Mouse (Mus musculus): Measurements from ENCODE around the gene Mfsd9. TPM values are rescaled to one million over a fixed set of nuclear protein-coding genes. Genes with fewer than 3 reads are reported as not detected.
A peak's percentile ranks its signal among the peaks of the same experiment; 100 is the strongest.

Gene Mfsd9
- polyA plus RNA-seq (2012; rRNA removed), result 2.8 and 2.9 TPM in 2 replicates

DNA sequence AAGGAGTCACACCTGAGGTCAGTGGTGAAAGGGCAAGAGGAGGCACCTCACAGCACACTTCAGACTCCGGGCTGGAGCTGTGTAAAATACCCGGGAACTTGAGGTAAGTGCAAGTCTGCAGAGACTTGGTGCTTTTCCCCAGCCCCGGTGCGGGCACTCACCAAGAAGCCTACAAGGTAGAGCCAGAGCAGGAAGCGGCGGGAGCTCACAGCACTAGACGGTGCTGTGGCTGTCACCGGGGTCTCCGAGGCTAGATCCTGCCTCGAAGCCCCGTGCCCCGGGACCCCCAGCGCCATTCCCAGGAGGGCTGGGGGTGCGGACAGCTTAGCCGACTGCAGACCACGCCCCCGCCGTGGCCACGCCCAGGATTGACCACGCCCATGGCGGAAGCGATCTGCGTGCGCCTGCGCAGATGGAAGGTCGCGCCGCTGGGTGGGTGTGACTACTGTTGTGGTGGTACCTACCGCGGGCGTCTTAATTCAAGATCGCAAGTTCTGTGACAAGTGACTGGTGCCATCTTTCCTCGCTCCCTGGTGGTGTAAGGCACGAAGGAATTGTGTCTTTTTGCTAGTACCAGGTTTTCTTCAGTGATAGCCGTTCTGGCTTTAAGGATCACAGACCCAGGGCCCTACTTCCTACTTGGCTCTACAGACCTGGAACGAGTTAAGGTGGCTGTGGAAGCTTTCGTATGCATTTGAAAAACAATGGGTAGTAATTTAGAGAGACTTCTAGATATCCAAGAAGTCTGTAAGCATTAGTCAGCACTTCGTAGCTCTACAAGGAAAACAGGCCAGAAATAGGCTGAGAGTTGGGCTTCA lies at the start of gene Mfsd9:
Gene Mfsd9 (minus strand): TSS at position 364 of the 818 bp plus-strand sequence.
- H3K27ac ChIP-seq (ENCODE audit: insufficient read depth, low read length), result no peak within 1 kb of the TSS
- H3K4me3 ChIP-seq (ENCODE audit: insufficient read depth, low read length), result peak within 1 kb of the TSS; percentile 86
- no peaks in the 10 kb centered on the region; the same call in 1 of the 2 replicates for H3K4me1 ChIP-seq (ENCODE audit: control insufficient read depth, insufficient read depth, low read length)
- TF ChIP-seq POLR2A (IDR thresholded peaks at IDR 0.05; ENCODE audit: extremely low read depth, insufficient read depth, low read length) (peak; percentile 51; the same call in 1 of the 2 replicates), CTCF (IDR thresholded peaks at IDR 0.05; ENCODE audit: extremely low read depth, insufficient read depth, low read length) (no peak)

DNA sequence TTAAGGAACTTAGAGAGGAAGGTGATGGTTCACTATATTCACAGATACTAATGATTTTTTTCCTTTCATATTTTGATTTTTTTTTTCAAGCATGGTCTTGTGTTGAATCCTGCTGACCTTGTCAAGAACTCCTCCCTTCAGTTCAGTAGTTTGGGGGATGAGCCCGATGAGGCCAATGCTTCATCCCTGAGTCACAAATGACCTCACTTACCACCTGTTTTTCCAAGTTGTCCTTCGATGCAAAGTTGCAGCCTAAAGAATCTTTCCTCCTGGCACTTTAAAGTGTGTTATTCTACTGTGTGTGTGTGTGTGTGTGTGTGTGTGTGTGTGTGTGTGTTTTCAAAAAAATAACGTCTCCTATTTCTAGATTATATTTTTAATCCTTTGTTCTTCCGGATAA lies 45.0 kb upstream of the Mfsd9 start:
- H3K27ac ChIP-seq (ENCODE audit: insufficient read depth, low read length), result no peak overlapping the region
- H3K4me3 ChIP-seq (ENCODE audit: insufficient read depth, low read length), result no peak overlapping the region
- H3K4me1 ChIP-seq (ENCODE audit: control insufficient read depth, insufficient read depth, low read length), result no peaks in the 10 kb centered on the region
- TF ChIP-seq CTCF (IDR thresholded peaks at IDR 0.05; ENCODE audit: extremely low read depth, insufficient read depth, low read length) (no peak), POLR2A (IDR thresholded peaks at IDR 0.05; ENCODE audit: extremely low read depth, insufficient read depth, low read length) (no peak)

GRCm38 (mm10) chr1:40830712-40831507 lies 40.4 kb upstream of the Mfsd9 start:
- Histone ChIP-seq H3K4me3 (ENCODE audit: insufficient read depth, low read length) (no peak overlapping the region), H3K4me1 (ENCODE audit: control insufficient read depth, insufficient read depth, low read length) (no peaks in the 10 kb centered on the region), H3K27ac (ENCODE audit: insufficient read depth, low read length) (no peak overlapping the region)
- TF ChIP-seq CTCF (IDR thresholded peaks at IDR 0.05; ENCODE audit: extremely low read depth, insufficient read depth, low read length), result no peak
- TF ChIP-seq POLR2A (IDR thresholded peaks at IDR 0.05; ENCODE audit: extremely low read depth, insufficient read depth, low read length), result no peak

- H3K4me1 ChIP-seq (ENCODE audit: control insufficient read depth, insufficient read depth, low read length), result no peaks in the 10 kb centered on the region
- no peak overlapping the region for H3K4me3 ChIP-seq (ENCODE audit: insufficient read depth, low read length)
- TF ChIP-seq CTCF (IDR thresholded peaks at IDR 0.05; ENCODE audit: extremely low read depth, insufficient read depth, low read length) (no peak), POLR2A (IDR thresholded peaks at IDR 0.05; ENCODE audit: extremely low read depth, insufficient read depth, low read length) (no peak)
- H3K27ac ChIP-seq (ENCODE audit: insufficient read depth, low read length), result no peak overlapping the region
Measured at GRCm38 (mm10) chr1:40829213-40829914, 38.9 kb upstream of the Mfsd9 start.

DNA sequence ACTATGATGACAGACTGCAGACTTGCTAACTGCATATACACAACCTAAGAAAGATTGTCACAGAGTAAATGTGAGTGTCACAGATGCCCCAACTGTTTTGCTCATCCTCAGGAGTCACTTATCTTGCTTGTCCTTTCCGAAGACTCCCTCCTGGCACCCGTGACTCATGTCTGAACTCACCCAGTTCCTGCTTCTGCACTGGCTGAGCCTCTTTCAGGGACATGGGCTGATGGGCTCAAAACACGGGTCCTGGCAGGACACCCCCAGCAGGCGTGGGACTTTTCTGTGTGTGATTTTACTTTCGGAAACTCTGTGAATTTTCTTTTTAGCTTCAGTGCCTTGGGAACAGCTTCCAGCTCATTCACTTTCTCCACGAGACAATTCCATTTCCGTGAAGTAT lies 35.3 kb upstream of the Mfsd9 start:
- no peak for TF ChIP-seq CTCF (IDR thresholded peaks at IDR 0.05; ENCODE audit: extremely low read depth, insufficient read depth, low read length)
- TF ChIP-seq POLR2A (IDR thresholded peaks at IDR 0.05; ENCODE audit: extremely low read depth, insufficient read depth, low read length), result no peak
- no peak overlapping the region for H3K27ac ChIP-seq (ENCODE audit: insufficient read depth, low read length)
- H3K4me3 ChIP-seq (ENCODE audit: insufficient read depth, low read length), result no peak overlapping the region
- H3K4me1 ChIP-seq (ENCODE audit: control insufficient read depth, insufficient read depth, low read length), result no peaks in the 10 kb centered on the region

- no peak overlapping the region for H3K4me3 ChIP-seq (ENCODE audit: insufficient read depth, low read length)
- no peaks in the 10 kb centered on the region for H3K4me1 ChIP-seq (ENCODE audit: control insufficient read depth, insufficient read depth, low read length)
- TF ChIP-seq POLR2A (IDR thresholded peaks at IDR 0.05; ENCODE audit: extremely low read depth, insufficient read depth, low read length) (no peak), CTCF (IDR thresholded peaks at IDR 0.05; ENCODE audit: extremely low read depth, insufficient read depth, low read length) (no peak)
- H3K27ac ChIP-seq (ENCODE audit: insufficient read depth, low read length), result no peak overlapping the region
Measured at GRCm38 (mm10) chr1:40824936-40825335, 34.4 kb upstream of the Mfsd9 start.

GRCm38 (mm10) chr1:40824517-40824916 lies 34.0 kb upstream of the Mfsd9 start:
- no peak overlapping the region for H3K27ac ChIP-seq (ENCODE audit: insufficient read depth, low read length)
- H3K4me3 ChIP-seq (ENCODE audit: insufficient read depth, low read length), result no peak overlapping the region
- TF ChIP-seq POLR2A (IDR thresholded peaks at IDR 0.05; ENCODE audit: extremely low read depth, insufficient read depth, low read length), result no peak
- no peak for TF ChIP-seq CTCF (IDR thresholded peaks at IDR 0.05; ENCODE audit: extremely low read depth, insufficient read depth, low read length)
- H3K4me1 ChIP-seq (ENCODE audit: control insufficient read depth, insufficient read depth, low read length), result no peaks in the 10 kb centered on the region

GRCm38 (mm10) chr1:40815071-40815845 lies 24.8 kb upstream of the Mfsd9 start:
- Histone ChIP-seq H3K4me3 (ENCODE audit: insufficient read depth, low read length) (no peak overlapping the region), H3K4me1 (ENCODE audit: control insufficient read depth, insufficient read depth, low read length) (no peaks in the 10 kb centered on the region), H3K27ac (ENCODE audit: insufficient read depth, low read length) (no peak overlapping the region)
- no peak for TF ChIP-seq POLR2A (IDR thresholded peaks at IDR 0.05; ENCODE audit: extremely low read depth, insufficient read depth, low read length)
- TF ChIP-seq CTCF (IDR thresholded peaks at IDR 0.05; ENCODE audit: extremely low read depth, insufficient read depth, low read length), result no peak

DNA sequence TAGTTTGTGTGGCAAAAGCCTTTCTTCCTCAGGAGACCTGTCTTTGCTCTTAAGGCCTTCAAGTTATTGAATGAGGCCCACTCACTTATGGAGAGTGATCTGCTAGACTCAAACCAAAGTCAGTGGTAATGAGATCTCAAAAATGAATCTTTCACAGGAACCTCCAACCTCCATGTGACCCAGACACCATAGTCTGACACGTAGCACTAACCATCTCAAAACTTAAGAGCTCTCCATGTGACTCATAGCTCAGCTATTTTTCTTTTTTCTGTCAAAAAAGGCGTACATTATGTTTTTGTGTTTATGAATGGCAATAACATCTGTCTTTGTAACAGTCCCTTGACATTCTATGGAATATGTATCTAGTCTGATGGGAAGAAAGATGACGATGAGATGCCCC lies 18.2 kb upstream of the Mfsd9 start:
- Histone ChIP-seq H3K4me1 (ENCODE audit: control insufficient read depth, insufficient read depth, low read length) (no peaks in the 10 kb centered on the region), H3K27ac (ENCODE audit: insufficient read depth, low read length) (no peak overlapping the region), H3K4me3 (ENCODE audit: insufficient read depth, low read length) (no peak overlapping the region)
- no peak for TF ChIP-seq CTCF (IDR thresholded peaks at IDR 0.05; ENCODE audit: extremely low read depth, insufficient read depth, low read length)
- TF ChIP-seq POLR2A (IDR thresholded peaks at IDR 0.05; ENCODE audit: extremely low read depth, insufficient read depth, low read length), result no peak

All from cortical plate, adult 2 months (tissue).